Mouse (Mus musculus) E14TG2a.4 (cell line): Measurements from ENCODE around the gene Tln2.

ENCODE experiments used
- H3K27me3 ChIP-seq: 2 replicates; pipeline ENCODE4 v1.6.1; 2014; ENCODE audit warnings: low read length, control low read depth; ENCODE audit not compliant: insufficient read depth
- H3K36me3 ChIP-seq: 2 replicates; pipeline ENCODE4 v1.6.1; 2014; ENCODE audit warnings: low read length, control low read depth; ENCODE audit not compliant: insufficient read depth
- H3K4me1 ChIP-seq: replicated peaks from 2 replicates; pipeline ENCODE4 v1.6.1; 2014; ENCODE audit warnings: low read depth, low read length, control low read depth
- H3K4me3 ChIP-seq: replicated peaks from 2 replicates; pipeline ENCODE4 v1.5.1; 2014; ENCODE audit warnings: mild to moderate bottlenecking, low read length
- H3K9me3 ChIP-seq: 2 replicates; pipeline ENCODE4 v1.6.1; 2014; ENCODE audit warnings: low read length, control low read depth
- CTCF ChIP-seq: conservative IDR thresholded peaks from 2 replicates; pipeline ENCODE4 v1.5.1; 2014; ENCODE audit warnings: low read length
- NANOG ChIP-seq: IDR thresholded peaks from 2 replicates; pipeline ENCODE4 v1.6.1; 2014; ENCODE audit warnings: borderline replicate concordance, low read length, mixed read lengths
- POU5F1 ChIP-seq: IDR thresholded peaks from 2 replicates; pipeline ENCODE4 v1.6.1; 2014; ENCODE audit warnings: low read length, borderline replicate concordance

The Tln2 gene

DNA sequence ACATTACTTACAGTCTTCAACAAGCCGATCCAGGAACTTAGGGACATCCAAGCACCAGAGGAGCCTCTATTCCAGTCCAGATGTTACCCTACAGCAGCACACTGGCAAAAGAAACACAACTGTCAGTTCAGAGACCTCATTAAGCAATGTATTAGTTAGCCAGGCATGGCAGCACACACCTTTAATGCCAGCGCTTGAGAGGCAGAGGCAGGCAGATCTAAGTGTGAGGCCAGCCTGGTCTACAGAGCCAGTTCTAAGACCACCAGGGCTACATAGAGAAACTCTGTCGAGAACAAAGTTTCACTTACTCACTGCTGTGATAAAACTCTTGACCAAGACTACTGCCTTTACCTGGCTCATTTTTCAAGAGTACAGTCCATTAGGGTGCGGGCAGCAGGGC is at the start of gene Tln2:
Gene Tln2, minus strand, starts transcription at position 101 of the 400 bp plus-strand sequence.
- Histone ChIP-seq H3K4me1 (no peaks in the 10 kb centered on the region; the same call in 1 of the 2 replicates), H3K4me3 (no peak within 1 kb of the TSS), H3K27me3 (no peaks in the 10 kb centered on the region), H3K9me3 (peaks cover 7% of the 10 kb centered on the region; the same call in 1 of the 2 replicates), H3K36me3 (no peaks in the 10 kb centered on the region)
- TF ChIP-seq POU5F1 (no peak), NANOG (no peak), CTCF (no peak)

DNA sequence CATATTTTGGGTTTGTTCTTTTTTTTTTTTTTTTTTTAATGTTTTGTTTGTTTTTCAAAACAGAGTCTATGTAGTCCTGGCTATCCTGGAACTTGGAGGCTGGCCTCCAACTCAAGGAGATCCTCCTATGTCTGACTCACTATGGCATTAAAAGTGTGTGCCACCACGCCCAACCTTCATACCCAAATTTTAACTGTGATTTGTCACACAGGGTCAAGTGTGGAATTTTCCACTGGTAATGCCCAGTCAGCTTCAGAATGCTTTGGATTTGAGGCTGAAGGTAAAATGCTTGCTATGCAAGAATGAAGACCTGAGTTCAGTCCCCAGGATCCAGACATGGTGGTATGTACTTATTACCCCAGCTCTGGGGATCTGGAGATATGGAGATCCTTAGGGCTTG is 49.7 kb upstream of the Tln2 start:
- TF ChIP-seq NANOG (no peak), POU5F1 (no peak), CTCF (no peak)
- no peaks in the 10 kb centered on the region for H3K27me3 ChIP-seq
- peaks cover 50% of the 10 kb centered on the region for H3K4me1 ChIP-seq
- no peaks in the 10 kb centered on the region for H3K36me3 ChIP-seq
- peaks cover 19% of the 10 kb centered on the region for H3K9me3 ChIP-seq
- H3K4me3 ChIP-seq, result no peak overlapping the region

DNA sequence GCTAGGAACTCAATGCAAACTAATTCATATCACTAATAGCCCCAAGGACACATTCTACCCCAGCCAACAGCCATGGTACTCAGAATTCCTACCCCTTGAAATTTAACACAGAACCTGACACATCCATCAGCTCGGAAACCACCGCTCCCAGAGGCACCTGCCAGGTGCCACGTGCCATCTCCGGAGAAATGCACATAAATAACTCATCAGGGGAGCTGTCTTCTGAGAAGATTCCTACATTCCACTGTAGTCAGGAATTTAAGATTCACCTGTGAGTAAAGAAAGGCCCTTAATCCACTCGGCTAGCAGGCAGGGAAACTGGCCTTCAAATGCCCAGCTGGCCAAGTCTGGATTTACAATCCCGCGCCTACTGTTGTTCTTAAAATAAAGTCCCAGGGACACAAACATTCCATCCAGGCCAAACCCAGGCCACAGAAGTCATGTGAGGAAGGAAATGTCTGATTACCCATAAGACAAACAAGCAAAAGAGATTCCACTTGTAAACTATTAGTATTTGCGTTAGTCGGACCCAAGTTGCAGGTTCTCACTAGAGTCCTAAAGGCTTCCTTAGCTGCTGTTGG is 48.4 kb upstream of the Tln2 start:
- Histone ChIP-seq H3K36me3 (no peaks in the 10 kb centered on the region), H3K27me3 (no peaks in the 10 kb centered on the region), H3K4me1 (peaks cover 38% of the 10 kb centered on the region), H3K4me3 (no peak overlapping the region), H3K9me3 (peaks cover 22% of the 10 kb centered on the region)
- TF ChIP-seq POU5F1 (no peak), NANOG (no peak)

DNA sequence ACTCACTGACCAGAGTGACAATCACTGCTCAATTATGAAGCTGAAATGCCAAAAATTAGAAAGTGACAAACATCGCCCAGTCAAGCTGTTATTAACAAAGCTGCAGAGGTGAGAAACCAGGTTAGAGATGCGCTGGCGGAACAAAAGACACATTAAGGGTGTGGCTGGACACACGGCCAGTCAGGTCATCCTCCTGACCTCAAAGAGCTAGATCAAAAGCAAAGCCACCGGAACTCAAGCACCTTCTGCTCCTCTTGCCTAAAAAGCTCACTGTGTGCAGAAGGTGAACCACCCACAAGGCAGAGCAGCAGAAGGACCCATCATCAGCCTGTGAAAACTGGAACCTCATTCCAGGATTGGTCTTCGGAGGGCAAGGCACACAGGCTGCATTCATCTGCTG is 47.8 kb upstream of the Tln2 start:
- Histone ChIP-seq H3K9me3 (peaks cover 22% of the 10 kb centered on the region), H3K27me3 (no peaks in the 10 kb centered on the region), H3K4me1 (peaks cover 33% of the 10 kb centered on the region), H3K36me3 (no peaks in the 10 kb centered on the region), H3K4me3 (no peak overlapping the region)
- no peak for TF ChIP-seq POU5F1
- TF ChIP-seq CTCF, result no peak
- TF ChIP-seq NANOG, result no peak

DNA sequence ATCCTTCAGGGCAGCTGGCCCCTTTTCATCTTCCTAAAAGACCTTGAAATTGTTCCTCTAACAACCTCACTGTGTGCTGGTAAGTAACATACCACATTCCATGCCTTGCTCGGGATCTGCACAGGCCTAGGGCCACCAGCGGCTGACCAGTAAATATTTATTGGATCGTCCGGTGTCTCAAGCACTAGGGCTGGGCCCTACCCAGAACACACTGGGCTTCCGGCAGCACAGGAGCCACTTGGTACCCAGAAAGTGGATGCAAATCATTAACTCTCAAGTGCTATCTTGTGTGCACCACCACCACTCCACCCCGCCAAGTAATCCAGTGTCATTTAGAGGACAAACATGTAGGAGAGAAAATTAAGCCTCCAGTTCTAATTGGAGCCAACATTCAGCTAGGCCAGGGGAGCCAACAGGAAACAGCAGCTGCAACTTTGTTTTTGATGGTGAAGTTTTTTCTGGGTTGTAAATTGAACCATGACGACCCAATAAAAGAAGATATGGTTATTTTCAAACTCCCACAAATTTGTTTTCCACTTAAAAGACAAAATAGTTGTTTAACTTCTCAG is 46.4 kb upstream of the Tln2 start:
- Histone ChIP-seq H3K4me3 (no peak overlapping the region), H3K9me3 (peaks cover 22% of the 10 kb centered on the region), H3K36me3 (no peaks in the 10 kb centered on the region), H3K27me3 (no peaks in the 10 kb centered on the region), H3K4me1 (peaks cover 20% of the 10 kb centered on the region)
- TF ChIP-seq CTCF (no peak), POU5F1 (no peak), NANOG (no peak)

DNA sequence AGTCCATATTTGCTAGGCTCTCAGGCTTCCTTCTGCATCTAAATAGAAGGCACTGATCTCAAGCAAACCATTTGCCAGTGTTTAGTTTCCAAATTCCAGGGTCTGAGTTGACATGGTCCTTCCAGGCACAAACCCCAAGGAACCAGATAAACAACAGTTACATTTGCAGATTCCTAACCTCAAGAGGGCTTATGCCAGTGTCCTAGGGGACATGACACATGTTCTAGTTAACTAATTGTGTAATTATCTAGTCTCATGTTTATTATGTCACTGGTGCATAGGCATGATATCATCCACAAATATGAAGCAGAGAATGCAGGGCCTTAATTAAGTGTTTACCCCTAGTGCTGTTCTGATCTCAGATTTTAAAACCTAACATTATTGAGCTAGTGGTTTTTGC is 45.4 kb upstream of the Tln2 start:
- no peak for TF ChIP-seq NANOG
- TF ChIP-seq CTCF, result no peak
- no peak for TF ChIP-seq POU5F1
- H3K36me3 ChIP-seq, result no peaks in the 10 kb centered on the region
- peaks cover 16% of the 10 kb centered on the region for H3K4me1 ChIP-seq
- H3K9me3 ChIP-seq, result peaks cover 22% of the 10 kb centered on the region
- H3K4me3 ChIP-seq, result no peak overlapping the region
- no peaks in the 10 kb centered on the region for H3K27me3 ChIP-seq

DNA sequence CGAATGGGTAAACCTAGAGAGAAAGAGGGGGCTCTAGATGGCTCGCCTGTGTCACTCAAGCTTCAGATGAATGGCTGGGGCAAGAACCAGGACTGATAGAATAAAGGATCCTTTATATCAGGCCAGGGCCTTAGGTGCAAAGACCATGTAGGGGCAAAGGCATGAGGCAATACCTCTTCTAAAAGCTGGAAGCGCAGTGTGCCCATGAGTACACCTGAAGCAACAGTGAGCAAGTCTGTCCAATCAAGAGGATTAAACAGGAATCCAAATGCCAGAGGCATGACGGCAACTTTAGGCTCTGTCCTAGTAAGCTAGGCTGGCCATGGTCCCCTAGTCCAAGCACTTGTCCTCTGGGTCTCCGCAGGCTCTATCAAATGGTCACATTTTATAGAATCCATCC is 42.8 kb upstream of the Tln2 start:
- Histone ChIP-seq H3K27me3 (no peaks in the 10 kb centered on the region), H3K4me3 (no peak overlapping the region), H3K4me1 (peaks cover 5% of the 10 kb centered on the region), H3K9me3 (peaks cover 24% of the 10 kb centered on the region), H3K36me3 (no peaks in the 10 kb centered on the region)
- TF ChIP-seq NANOG, result no peak
- no peak for TF ChIP-seq CTCF
- TF ChIP-seq POU5F1, result no peak

DNA sequence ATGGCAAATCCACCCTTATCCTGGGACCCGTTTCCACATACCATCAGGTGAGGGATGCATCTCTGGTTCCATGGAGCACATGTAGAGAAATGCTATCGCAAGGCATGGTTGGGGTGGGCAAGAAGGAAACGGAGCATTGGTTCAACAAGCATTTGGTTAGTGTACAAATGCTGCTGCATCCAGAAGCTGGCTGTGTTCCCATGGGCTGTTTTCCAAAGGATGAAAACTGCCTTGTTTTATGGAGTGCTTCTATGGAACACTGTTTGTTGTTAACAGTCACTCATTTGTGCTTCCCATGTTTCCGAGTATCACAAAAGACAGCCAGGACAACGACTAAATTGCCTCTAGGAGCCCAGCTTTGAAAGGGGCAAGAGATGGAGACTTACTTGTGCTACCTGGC is 35.7 kb upstream of the Tln2 start:
- peaks cover 3% of the 10 kb centered on the region; the same call in 1 of the 2 replicates for H3K4me1 ChIP-seq
- peaks cover 18% of the 10 kb centered on the region for H3K9me3 ChIP-seq
- H3K4me3 ChIP-seq, result no peak overlapping the region
- H3K36me3 ChIP-seq, result no peaks in the 10 kb centered on the region
- no peak for TF ChIP-seq NANOG
- no peak for TF ChIP-seq POU5F1
- TF ChIP-seq CTCF, result no peak
- no peaks in the 10 kb centered on the region for H3K27me3 ChIP-seq
